Mouse (Mus musculus) ES-E14 (cell line): ENCODE results near the gene Eefsec.

Source experiments
- CHD2 ChIP-seq: IDR thresholded peaks from 2 replicates; pipeline ENCODE4 v1.6.1; 2014; ENCODE audit warnings: mild to moderate bottlenecking, low read depth, low read length, inconsistent platforms
- HCFC1 ChIP-seq: IDR thresholded peaks from 2 replicates; pipeline ENCODE4 v1.6.1; 2012; ENCODE audit warnings: low read length, inconsistent platforms, borderline replicate concordance; ENCODE audit not compliant: insufficient read depth
- ZC3H11A ChIP-seq: IDR thresholded peaks from 2 replicates; pipeline ENCODE4 v1.6.1; 2012; ENCODE audit warnings: low read depth, mild to moderate bottlenecking, inconsistent platforms, low read length, borderline replicate concordance
- ZNF384 ChIP-seq: IDR thresholded peaks from 2 replicates; pipeline ENCODE4 v1.6.1; 2012; ENCODE audit warnings: low read depth, low read length, inconsistent platforms

GRCm38 (mm10) chr6:88311593-88311992 is 134.7 kb downstream of the Eefsec start:
- TF ChIP-seq HCFC1 (no peak), CHD2 (no peak), ZC3H11A (no peak), ZNF384 (no peak)
